Mouse (Mus musculus): ENCODE results near the gene Barhl1. TPM values are rescaled to one million over a fixed set of nuclear protein-coding genes. Genes with fewer than 3 reads are reported as not detected.

Gene Barhl1
- polyA plus RNA-seq, 1 experiment from 2014 or later: 4.5 TPM

DNA sequence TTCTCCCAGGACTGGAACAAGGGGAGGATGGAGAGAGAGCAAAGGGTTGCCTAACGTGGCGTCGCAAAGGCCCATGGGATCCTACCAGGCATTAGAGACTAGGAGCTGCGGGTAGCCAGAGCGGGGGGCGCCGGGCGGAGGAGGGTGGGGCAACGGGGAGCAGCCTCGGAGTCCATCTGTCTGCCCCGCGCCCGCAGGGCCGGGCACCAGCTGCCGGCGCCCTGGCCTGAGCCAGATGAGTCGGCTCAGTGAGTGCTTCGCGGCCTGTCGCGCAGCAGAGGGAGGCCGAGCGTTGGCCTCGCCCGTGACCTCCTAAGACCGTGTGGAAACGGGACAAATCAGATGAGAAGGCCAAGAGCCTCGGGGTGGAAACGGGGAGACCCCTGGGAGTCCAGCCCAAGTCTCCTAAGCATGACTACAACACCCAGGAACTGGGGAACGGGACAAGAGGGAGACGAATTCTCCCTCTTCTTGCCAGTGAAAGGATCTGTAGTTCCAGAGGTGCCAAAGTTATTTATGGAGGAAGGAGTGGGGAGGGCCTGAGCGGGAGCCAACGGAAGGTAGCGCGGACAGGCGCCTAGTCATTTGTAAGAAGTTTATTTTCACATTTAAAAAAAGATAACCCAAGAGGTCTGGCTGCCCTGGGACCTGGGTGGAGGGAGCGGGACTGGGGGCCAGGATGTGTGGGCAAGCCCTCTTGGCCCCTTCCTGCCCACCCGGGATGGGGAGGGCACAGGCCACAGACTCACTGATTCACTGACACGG lies 7.9 kb downstream of the Barhl1 start:
- Histone ChIP-seq H3K27ac (ENCODE audit: low read depth, low read length) (no peak overlapping the region), H3K4me2 (ENCODE audit: low read depth, low read length) (peak overlapping the region; percentile 23; the same call in 1 of the 2 replicates), H3K27me3 (ENCODE audit: control insufficient read depth, insufficient read depth, low read length) (peaks cover 46% of the 10 kb centered on the region), H3K4me1 (ENCODE audit: control insufficient read depth, insufficient read depth, low read length) (peaks cover 10% of the 10 kb centered on the region), H3K4me3 (ENCODE audit: low read depth, low read length) (no peak overlapping the region), H3K36me3 (ENCODE audit: control insufficient read depth, insufficient read depth, low read length) (no peaks in the 10 kb centered on the region), H3K9me3 (ENCODE audit: control insufficient read depth, low read length) (no peaks in the 10 kb centered on the region), H3K9ac (replicated peaks; ENCODE audit: low read depth, low read length) (peak overlapping the region; percentile 29; the same call in 1 of the 2 replicates)
- ATAC-seq (ENCODE audit: low read depth): peak; percentile 55
- WGBS: under 1% methylated on average over 39 of the region's 39 CpGs

DNA sequence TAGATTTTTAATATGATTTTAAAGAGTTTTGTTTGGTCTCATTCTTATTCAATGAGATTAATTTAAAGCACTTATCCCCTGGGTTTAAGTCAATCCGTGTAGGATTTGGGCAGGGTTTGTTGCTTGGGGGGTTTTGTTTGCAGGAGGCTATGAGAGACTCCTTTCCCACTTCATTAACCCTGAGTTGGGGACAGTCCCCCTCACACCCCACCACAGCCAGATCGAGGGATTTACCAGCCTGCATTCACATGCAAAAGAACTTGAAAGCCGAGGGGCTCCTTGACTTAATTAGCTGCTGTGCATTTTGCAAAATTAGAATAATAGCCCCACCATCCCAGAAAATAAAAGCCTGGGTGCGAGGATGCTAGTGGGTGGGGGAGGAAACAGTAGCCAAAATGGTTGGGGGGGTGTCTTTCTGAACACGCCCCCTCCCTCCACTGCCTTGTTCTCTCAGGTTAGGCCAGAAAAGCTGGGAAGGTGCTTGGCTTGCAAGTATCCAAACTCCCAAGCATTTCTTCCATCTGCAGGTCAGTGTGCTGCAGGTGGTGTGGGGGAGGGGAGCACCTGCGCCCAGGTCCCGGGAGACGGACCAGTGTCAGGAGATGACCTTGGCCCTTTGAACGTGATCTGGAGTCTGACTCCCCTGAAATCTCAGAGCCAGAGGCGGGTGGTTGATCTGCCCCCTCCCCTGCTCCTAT lies 8.6 kb downstream of the Barhl1 start:
- Histone ChIP-seq H3K36me3 (ENCODE audit: control insufficient read depth, insufficient read depth, low read length) (no peaks in the 10 kb centered on the region), H3K9ac (replicated peaks; ENCODE audit: low read depth, low read length) (peak overlapping the region; percentile 29; the same call in 1 of the 2 replicates), H3K27me3 (ENCODE audit: control insufficient read depth, insufficient read depth, low read length) (peaks cover 46% of the 10 kb centered on the region), H3K4me2 (ENCODE audit: low read depth, low read length) (peak overlapping the region; percentile 23; the same call in 1 of the 2 replicates), H3K4me3 (ENCODE audit: low read depth, low read length) (no peak overlapping the region), H3K27ac (ENCODE audit: low read depth, low read length) (no peak overlapping the region), H3K4me1 (ENCODE audit: control insufficient read depth, insufficient read depth, low read length) (peaks cover 10% of the 10 kb centered on the region), H3K9me3 (ENCODE audit: control insufficient read depth, low read length) (no peaks in the 10 kb centered on the region)
- ATAC-seq (ENCODE audit: low read depth): no peak
- 2% methylated on average over 10 of the region's 10 CpGs for WGBS

DNA sequence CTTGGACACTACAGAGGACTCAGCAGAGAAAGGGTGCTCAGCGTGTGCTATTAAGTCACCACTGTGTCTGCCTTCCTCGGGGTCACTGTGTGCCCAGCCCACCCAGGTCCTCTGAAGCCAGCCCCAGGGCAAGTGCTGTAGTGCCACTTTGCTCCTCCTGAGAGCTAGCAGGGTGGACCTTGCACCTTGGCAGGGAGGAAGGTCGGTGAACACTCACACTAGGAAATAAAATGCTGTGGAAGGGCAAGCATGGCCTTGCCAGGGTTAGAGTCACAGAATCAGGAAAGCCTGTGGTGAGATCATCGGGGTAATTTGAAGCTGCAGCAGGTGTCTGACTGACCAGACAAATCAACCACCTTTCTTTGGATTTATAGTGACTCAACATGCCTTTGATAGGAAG lies 10.9 kb downstream of the Barhl1 start:
- Histone ChIP-seq H3K4me1 (ENCODE audit: control insufficient read depth, insufficient read depth, low read length) (peaks cover 10% of the 10 kb centered on the region), H3K4me3 (ENCODE audit: low read depth, low read length) (no peak overlapping the region), H3K27ac (ENCODE audit: low read depth, low read length) (no peak overlapping the region), H3K36me3 (ENCODE audit: control insufficient read depth, insufficient read depth, low read length) (no peaks in the 10 kb centered on the region), H3K9me3 (ENCODE audit: control insufficient read depth, low read length) (no peaks in the 10 kb centered on the region), H3K9ac (replicated peaks; ENCODE audit: low read depth, low read length) (no peak overlapping the region), H3K27me3 (ENCODE audit: control insufficient read depth, insufficient read depth, low read length) (peaks cover 37% of the 10 kb centered on the region), H3K4me2 (ENCODE audit: low read depth, low read length) (no peak overlapping the region)
- no peak for ATAC-seq (ENCODE audit: low read depth)
- 19% methylated on average over 4 of the region's 4 CpGs for WGBS

- Histone ChIP-seq H3K27ac (ENCODE audit: low read depth, low read length) (no peak overlapping the region), H3K36me3 (ENCODE audit: control insufficient read depth, insufficient read depth, low read length) (no peaks in the 10 kb centered on the region; the same call in 1 of the 2 replicates), H3K4me3 (ENCODE audit: low read depth, low read length) (no peak overlapping the region), H3K9ac (replicated peaks; ENCODE audit: low read depth, low read length) (no peak overlapping the region), H3K4me1 (ENCODE audit: control insufficient read depth, insufficient read depth, low read length) (peaks cover 10% of the 10 kb centered on the region), H3K27me3 (ENCODE audit: control insufficient read depth, insufficient read depth, low read length) (peaks cover 30% of the 10 kb centered on the region), H3K4me2 (ENCODE audit: low read depth, low read length) (no peak overlapping the region), H3K9me3 (ENCODE audit: control insufficient read depth, low read length) (no peaks in the 10 kb centered on the region)
- 74% methylated on average over 9 of the region's 9 CpGs for WGBS
- no peak for ATAC-seq (ENCODE audit: low read depth)
These were observed 11.7 kb downstream of the Barhl1 start for GRCm38 (mm10) chr2:28904786-28905185.

GRCm38 (mm10) chr2:28903871-28904270 lies 12.6 kb downstream of the Barhl1 start:
- ATAC-seq (ENCODE audit: low read depth): no peak
- H3K4me2 ChIP-seq (ENCODE audit: low read depth, low read length): no peak overlapping the region
- H3K9me3 ChIP-seq (ENCODE audit: control insufficient read depth, low read length): no peaks in the 10 kb centered on the region
- no peak overlapping the region for H3K27ac ChIP-seq (ENCODE audit: low read depth, low read length)
- no peak overlapping the region for H3K9ac ChIP-seq (replicated peaks; ENCODE audit: low read depth, low read length)
- no peak overlapping the region for H3K4me3 ChIP-seq (ENCODE audit: low read depth, low read length)
- peaks cover 21% of the 10 kb centered on the region for H3K27me3 ChIP-seq (ENCODE audit: control insufficient read depth, insufficient read depth, low read length)
- peaks cover 6% of the 10 kb centered on the region for H3K4me1 ChIP-seq (ENCODE audit: control insufficient read depth, insufficient read depth, low read length)
- H3K36me3 ChIP-seq (ENCODE audit: control insufficient read depth, insufficient read depth, low read length): no peaks in the 10 kb centered on the region; the same call in 1 of the 2 replicates
- 89% methylated on average over 5 of the region's 5 CpGs for WGBS

- H3K4me1 ChIP-seq (ENCODE audit: control insufficient read depth, insufficient read depth, low read length): no peaks in the 10 kb centered on the region
- no peaks in the 10 kb centered on the region; the same call in 1 of the 2 replicates for H3K36me3 ChIP-seq (ENCODE audit: control insufficient read depth, insufficient read depth, low read length)
- H3K27me3 ChIP-seq (ENCODE audit: control insufficient read depth, insufficient read depth, low read length): peaks cover 11% of the 10 kb centered on the region
- H3K4me3 ChIP-seq (ENCODE audit: low read depth, low read length): no peak overlapping the region
- ATAC-seq (ENCODE audit: low read depth): no peak
- no peak overlapping the region for H3K4me2 ChIP-seq (ENCODE audit: low read depth, low read length)
- H3K9me3 ChIP-seq (ENCODE audit: control insufficient read depth, low read length): no peaks in the 10 kb centered on the region
- no peak overlapping the region for H3K9ac ChIP-seq (replicated peaks; ENCODE audit: low read depth, low read length)
- WGBS: 82% methylated on average over 8 of the region's 8 CpGs
- H3K27ac ChIP-seq (ENCODE audit: low read depth, low read length): no peak overlapping the region
These were observed 14.2 kb downstream of the Barhl1 start for GRCm38 (mm10) chr2:28902291-28902690.

DNA sequence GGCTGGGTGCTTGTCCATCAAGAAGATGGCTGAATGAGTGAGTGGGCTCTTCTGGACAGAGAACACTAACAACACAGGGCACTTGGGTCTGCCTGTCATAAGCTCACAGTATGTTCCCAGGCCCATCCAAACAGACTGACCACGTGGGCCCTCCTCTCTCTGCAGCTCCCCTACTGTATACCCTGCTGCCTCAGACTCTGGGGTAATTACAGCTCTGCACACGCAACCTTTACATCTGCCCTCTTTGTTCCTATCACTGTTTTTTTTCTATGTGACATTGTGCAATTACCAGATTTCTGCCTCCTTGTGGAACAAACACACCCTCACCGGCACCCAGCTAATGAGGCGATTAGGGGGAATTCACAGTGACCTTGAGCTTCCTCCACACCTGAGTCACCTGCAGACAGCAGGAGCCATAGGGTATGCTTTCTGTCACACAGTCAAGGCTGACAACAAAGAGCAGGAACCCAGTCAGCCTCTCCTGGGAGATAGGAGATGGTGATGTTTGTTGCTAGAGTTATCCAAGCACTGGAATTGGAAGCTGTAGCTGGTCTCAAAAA lies 19.0 kb downstream of the Barhl1 start:
- H3K27ac ChIP-seq (ENCODE audit: low read depth, low read length): no peak overlapping the region
- no peak for ATAC-seq (ENCODE audit: low read depth)
- no peaks in the 10 kb centered on the region for H3K9me3 ChIP-seq (ENCODE audit: control insufficient read depth, low read length)
- no peak overlapping the region for H3K4me3 ChIP-seq (ENCODE audit: low read depth, low read length)
- H3K27me3 ChIP-seq (ENCODE audit: control insufficient read depth, insufficient read depth, low read length): no peaks in the 10 kb centered on the region
- no peak overlapping the region for H3K9ac ChIP-seq (replicated peaks; ENCODE audit: low read depth, low read length)
- peaks cover 11% of the 10 kb centered on the region; the same call in 1 of the 2 replicates for H3K36me3 ChIP-seq (ENCODE audit: control insufficient read depth, insufficient read depth, low read length)
- H3K4me2 ChIP-seq (ENCODE audit: low read depth, low read length): no peak overlapping the region
- WGBS: 84% methylated on average over 4 of the region's 4 CpGs
- H3K4me1 ChIP-seq (ENCODE audit: control insufficient read depth, insufficient read depth, low read length): no peaks in the 10 kb centered on the region

GRCm38 (mm10) chr2:28895876-28896275 lies 20.6 kb downstream of the Barhl1 start:
- no peak overlapping the region for H3K4me3 ChIP-seq (ENCODE audit: low read depth, low read length)
- no peak overlapping the region for H3K4me2 ChIP-seq (ENCODE audit: low read depth, low read length)
- ATAC-seq (ENCODE audit: low read depth): no peak
- no peaks in the 10 kb centered on the region for H3K27me3 ChIP-seq (ENCODE audit: control insufficient read depth, insufficient read depth, low read length)
- H3K36me3 ChIP-seq (ENCODE audit: control insufficient read depth, insufficient read depth, low read length): peaks cover 11% of the 10 kb centered on the region; the same call in 1 of the 2 replicates
- no peaks in the 10 kb centered on the region for H3K9me3 ChIP-seq (ENCODE audit: control insufficient read depth, low read length)
- 88% methylated on average over 7 of the region's 7 CpGs for whole genome bisulfite sequencing
- no peaks in the 10 kb centered on the region for H3K4me1 ChIP-seq (ENCODE audit: control insufficient read depth, insufficient read depth, low read length)
- H3K9ac ChIP-seq (replicated peaks; ENCODE audit: low read depth, low read length): no peak overlapping the region
- H3K27ac ChIP-seq (ENCODE audit: low read depth, low read length): no peak overlapping the region

DNA sequence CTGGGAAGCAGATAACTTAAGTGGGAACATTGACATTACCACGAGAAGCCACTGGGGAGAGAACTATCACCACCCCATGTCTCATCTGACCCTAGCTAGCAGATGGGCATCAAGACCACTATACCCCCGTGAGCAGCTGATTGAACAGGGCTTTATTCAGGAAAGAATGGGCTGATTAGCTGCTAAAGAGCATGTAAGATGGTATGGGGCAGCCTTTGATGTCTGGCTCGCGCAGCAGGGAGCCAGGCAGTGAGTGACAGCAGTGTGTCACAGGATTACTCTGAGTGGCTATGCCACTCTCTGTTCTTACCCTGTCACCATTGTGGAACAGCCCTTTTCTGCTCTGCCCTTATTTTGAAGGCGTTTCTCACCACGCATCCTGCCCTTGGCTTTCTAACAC lies 22.9 kb downstream of the Barhl1 start:
- H3K4me2 ChIP-seq (ENCODE audit: low read depth, low read length): no peak overlapping the region
- no peak overlapping the region for H3K4me3 ChIP-seq (ENCODE audit: low read depth, low read length)
- WGBS: 38% methylated on average over 6 of the region's 6 CpGs
- no peaks in the 10 kb centered on the region for H3K4me1 ChIP-seq (ENCODE audit: control insufficient read depth, insufficient read depth, low read length)
- H3K36me3 ChIP-seq (ENCODE audit: control insufficient read depth, insufficient read depth, low read length): 0 out of 2 replicates have a peak, but pooled peaks cover 16% of the 10 kb centered on the region
- H3K27me3 ChIP-seq (ENCODE audit: control insufficient read depth, insufficient read depth, low read length): no peaks in the 10 kb centered on the region
- no peak overlapping the region for H3K9ac ChIP-seq (replicated peaks; ENCODE audit: low read depth, low read length)
- H3K27ac ChIP-seq (ENCODE audit: low read depth, low read length): no peak overlapping the region
- ATAC-seq (ENCODE audit: low read depth): no peak
- H3K9me3 ChIP-seq (ENCODE audit: control insufficient read depth, low read length): no peaks in the 10 kb centered on the region

Data from neural tube, embryonic 14.5 days (tissue).